Mouse (Mus musculus) inflammation-experienced regulatory T-cells, adult 16 weeks (primary cell): ENCODE data around the gene Atl3. TPM values are rescaled to one million over a fixed set of nuclear protein-coding genes. Genes with fewer than 3 reads are reported as not detected.

ENCODE experiments used
- polyA plus RNA-seq: library from polyadenylated mRNA; unstranded; fragments of 100-300 nt; shearing (Covaris generic); gene quantifications from one replicate; pipeline ENCODE4 v1.2.1, GENCODE M21; 2017

The Atl3 gene
- 19.7 TPM for polyA plus RNA-seq

GRCm38 (mm10) chr19:7493352-7494186, at the start of gene Atl3:
Gene Atl3 (plus strand): TSS chr19:7494040.

GRCm38 (mm10) chr19:7482599-7483511, 11.0 kb upstream of the Atl3 start, which contains the start of gene Rtn3:
Gene Rtn3 (minus strand): TSS chr19:7483281.

GRCm38 (mm10) chr19:7557328-7557822, 63.5 kb downstream of the Atl3 start, which contains the start of gene Pla2g16:
Gene Pla2g16 (plus strand): TSS chr19:7557459.

Other genes with a start within 250 kb of the Atl3 start
- gene Rcor2, start 226.7 kb upstream of the Atl3 start, polyA plus RNA-seq, result 0.43 TPM
- 97.8 TPM for gene Mark2, start 152.2 kb upstream of the Atl3 start, polyA plus RNA-seq
- 7.8 TPM for gene Spindoc, start 111.0 kb upstream of the Atl3 start, polyA plus RNA-seq
- 0.07 TPM for gene 2700081O15Rik, start 76.4 kb upstream of the Atl3 start, polyA plus RNA-seq
- 113 TPM for gene Rtn3, start 10.8 kb upstream of the Atl3 start, polyA plus RNA-seq
- gene Pla2g16, start 63.4 kb downstream of the Atl3 start, polyA plus RNA-seq, result 111 TPM
- not detected for gene Lgals12, start 113.2 kb downstream of the Atl3 start, polyA plus RNA-seq
- not detected for gene Hrasls5, start 118.5 kb downstream of the Atl3 start, polyA plus RNA-seq
- not detected for gene Slc22a19, start 217.3 kb downstream of the Atl3 start, polyA plus RNA-seq